ENCODE assay signal across 26 mouse cellular contexts in the genomic region with DNA sequence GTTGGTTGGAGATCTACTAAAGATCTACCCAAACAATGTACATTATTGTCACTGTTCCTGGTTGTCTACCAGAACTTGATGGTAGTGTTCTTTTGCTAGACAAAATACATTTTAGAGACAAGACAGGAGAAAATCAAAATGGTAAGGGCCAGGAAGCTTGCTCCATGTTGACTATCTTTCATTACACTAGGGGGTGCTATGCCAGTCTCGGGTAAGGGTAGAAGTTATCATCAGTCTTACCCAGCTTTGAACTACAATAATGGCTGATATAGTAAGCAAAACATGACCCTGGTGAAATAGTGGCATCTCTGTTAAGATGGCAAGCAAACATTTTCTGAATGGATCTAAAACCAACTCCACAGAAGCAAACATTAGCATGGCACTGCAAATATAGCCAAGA. TPM values are rescaled to one million over a fixed set of nuclear protein-coding genes. Genes with fewer than 3 reads are reported as not detected.
A peak's percentile ranks its signal among the peaks of the same experiment; 100 is the strongest.
DNase-seq lines count a peak whose midpoint lies in the region.
"Had no signal": no experiment of that assay in that cellular context is flagged by ENCODE, and none has a peak within 500 bp of the region (broad histone marks: within the 10 kb centered on the region; RNA-seq: fewer than 3 reads in every experiment).

No protein-coding gene starts in this region.

- intact Hi-C loops in heart, postnatal 14 days (cut with DNase I): no loop called here

- no peak overlapping the region for H3K4me3 ChIP-seq in midbrain, embryonic 10.5 days
- H3K4me3 ChIP-seq: embryonic facial prominence, embryonic 10.5 days; embryonic facial prominence, embryonic 12.5 days; forebrain, embryonic 13.5 days; forebrain, embryonic 15.5 days had no signal

- H3K27me3 ChIP-seq in midbrain, embryonic 10.5 days (ENCODE audit: low read depth, poor library complexity, severe bottlenecking): no peaks in the 10 kb centered on the region
- H3K27me3 ChIP-seq: embryonic facial prominence, embryonic 12.5 days; forebrain, embryonic 13.5 days; forebrain, embryonic 15.5 days had no signal

- no peaks in the 10 kb centered on the region for H3K9me3 ChIP-seq in midbrain, embryonic 10.5 days (replicated peaks)
- H3K9me3 ChIP-seq: embryonic facial prominence, embryonic 10.5 days; embryonic facial prominence, embryonic 12.5 days; forebrain, embryonic 13.5 days; forebrain, embryonic 15.5 days had no signal

- 90% methylated on average over 1 of the region's 1 CpGs for WGBS in midbrain, embryonic 10.5 days

- no peak overlapping the region for H3K27ac ChIP-seq in midbrain, embryonic 10.5 days (replicated peaks)
- H3K27ac ChIP-seq: embryonic facial prominence, embryonic 10.5 days; embryonic facial prominence, embryonic 12.5 days; forebrain, embryonic 13.5 days; forebrain, embryonic 15.5 days had no signal

- DNase-seq in 416B (ENCODE audit: low read depth): peak; percentile 1
- peak; percentile 7 for DNase-seq in ES-CJ7 (ENCODE audit: low read depth, low spot score)
- peak; percentile 6 for DNase-seq in R1 (ENCODE audit: low read depth, low spot score)
- no peak for DNase-seq in heart, postnatal 14 days
- no peak for DNase-seq in midbrain, embryonic 10.5 days (ENCODE audit: low spot score)
- no peak for DNase-seq in gastrocnemius, postnatal 25 days
- DNase-seq: adrenal gland, adult 2 months; adrenal gland, postnatal 10 days; adrenal gland, postnatal 25 days; cerebellum, adult 11 months; cerebellum, adult 18-20 months; cerebellum, adult 8-10 months; cerebellum, adult 9-11 months; cerebellum, postnatal 14 days; cerebellum, postnatal 36 days; forebrain, postnatal 0 days had no signal

- H3K36me3 ChIP-seq in midbrain, embryonic 10.5 days: no peaks in the 10 kb centered on the region
- H3K36me3 ChIP-seq: embryonic facial prominence, embryonic 10.5 days; embryonic facial prominence, embryonic 12.5 days; forebrain, embryonic 15.5 days had no signal

- H3K4me1 ChIP-seq in midbrain, embryonic 10.5 days: no peaks in the 10 kb centered on the region
- H3K4me1 ChIP-seq: embryonic facial prominence, embryonic 10.5 days; embryonic facial prominence, embryonic 12.5 days; forebrain, embryonic 13.5 days; forebrain, embryonic 15.5 days had no signal

RNA-seq across cellular contexts. Expression of a gene that starts 10.4 kb away (rescaled TPM):
- not detected for total RNA-seq in heart, postnatal 14 days (2021)
- not detected in 2 replicates for polyA plus RNA-seq in midbrain, embryonic 10.5 days (2016; fragmentation: Nextera tagmentation; extraction: Ambion mirVana)
- not detected for total RNA-seq in gastrocnemius, postnatal 25 days (2021)
- total RNA-seq: adrenal gland, adult 2 months; adrenal gland, postnatal 10 days; adrenal gland, postnatal 25 days; adrenal gland, postnatal 4 days; common myeloid progenitor, adult 5-6 weeks; forebrain, postnatal 0 days; MEL had no signal
- polyA plus RNA-seq: adrenal gland, adult 2 months; brain, embryonic 14.5 days; embryonic facial prominence, embryonic 10.5 days; forebrain, embryonic 11.5 days; forebrain, embryonic 13.5 days; forebrain, embryonic 15.5 days; forebrain, postnatal 0 days had no signal

RNA-seq across cellular contexts. Expression of a gene that starts 54.4 kb away (rescaled TPM):
- total RNA-seq in heart, postnatal 14 days (2021): not detected
- polyA plus RNA-seq in midbrain, embryonic 10.5 days (2016; fragmentation: Nextera tagmentation; extraction: Ambion mirVana): not detected in 2 replicates
- total RNA-seq in gastrocnemius, postnatal 25 days (2021): not detected
- total RNA-seq: adrenal gland, adult 2 months; adrenal gland, postnatal 10 days; adrenal gland, postnatal 25 days; adrenal gland, postnatal 4 days; common myeloid progenitor, adult 5-6 weeks; forebrain, postnatal 0 days; MEL had no signal
- polyA plus RNA-seq: adrenal gland, adult 2 months; C2C12; embryonic facial prominence, embryonic 10.5 days; forebrain, embryonic 11.5 days; forebrain, embryonic 13.5 days; forebrain, embryonic 15.5 days; forebrain, postnatal 0 days had no signal

Comparison
In these comparisons a context has a peak if more than half of its experiments do, and no peak if none do; other contexts are left out.
1. DNase-seq: peak in 416B (single experiment), ES-CJ7 (single experiment) and R1 (single experiment); none in heart, postnatal 14 days (0 of 2), midbrain, embryonic 10.5 days (single experiment) and gastrocnemius, postnatal 25 days (single experiment).